Mouse (Mus musculus): ENCODE measurements around the gene Zkscan16. TPM values are rescaled to one million over a fixed set of nuclear protein-coding genes. Genes with fewer than 3 reads are reported as not detected.

Zkscan16 gene
- total RNA-seq, 2 experiments from 2014 or later: not detected

- ATAC-seq (replicated peaks; ENCODE audit: low FRiP score, poor library complexity, severe bottlenecking): no peak
These were observed 8.5 kb upstream of the Zkscan16 start for GRCm38 (mm10) chr4:58934746-58935476.

GRCm38 (mm10) chr4:58935846-58936245 is 7.6 kb upstream of the Zkscan16 start:
- no peak for ATAC-seq (replicated peaks; ENCODE audit: low FRiP score, poor library complexity, severe bottlenecking)

GRCm38 (mm10) chr4:58941638-58942037 is 1.8 kb upstream of the Zkscan16 start:
- ATAC-seq (replicated peaks; ENCODE audit: low FRiP score, poor library complexity, severe bottlenecking): no peak

GRCm38 (mm10) chr4:58942942-58943341 is 486 bp upstream of the Zkscan16 start:
- no peak for ATAC-seq (replicated peaks; ENCODE audit: low FRiP score, poor library complexity, severe bottlenecking)

GRCm38 (mm10) chr4:58944206-58944553 is 752 bp downstream of the Zkscan16 start:
- ATAC-seq (replicated peaks; ENCODE audit: low FRiP score, poor library complexity, severe bottlenecking): no peak

- ATAC-seq (replicated peaks; ENCODE audit: low FRiP score, poor library complexity, severe bottlenecking): no peak
These were observed 1.3 kb downstream of the Zkscan16 start for GRCm38 (mm10) chr4:58944695-58945094.

- ATAC-seq (replicated peaks; ENCODE audit: low FRiP score, poor library complexity, severe bottlenecking): no peak
These were observed 5.0 kb downstream of the Zkscan16 start for GRCm38 (mm10) chr4:58948391-58948790.

GRCm38 (mm10) chr4:58952630-58953029 is 9.2 kb downstream of the Zkscan16 start:
- no peak for ATAC-seq (replicated peaks; ENCODE audit: low FRiP score, poor library complexity, severe bottlenecking)

- no peak for ATAC-seq (replicated peaks; ENCODE audit: low FRiP score, poor library complexity, severe bottlenecking)
These were observed 18.3 kb downstream of the Zkscan16 start for GRCm38 (mm10) chr4:58961719-58962118.

- no peak for ATAC-seq (replicated peaks; ENCODE audit: low FRiP score, poor library complexity, severe bottlenecking)
These were observed 19.8 kb downstream of the Zkscan16 start for GRCm38 (mm10) chr4:58963271-58963670.

- no peak for ATAC-seq (replicated peaks; ENCODE audit: low FRiP score, poor library complexity, severe bottlenecking)
These were observed 21.7 kb downstream of the Zkscan16 start for GRCm38 (mm10) chr4:58965136-58965535.

GRCm38 (mm10) chr4:58970678-58971077 is 27.2 kb downstream of the Zkscan16 start:
- peak; percentile 92 for ATAC-seq (replicated peaks; ENCODE audit: low FRiP score, poor library complexity, severe bottlenecking)

GRCm38 (mm10) chr4:58975711-58976110 is 32.3 kb downstream of the Zkscan16 start:
- no peak for ATAC-seq (replicated peaks; ENCODE audit: low FRiP score, poor library complexity, severe bottlenecking)

GRCm38 (mm10) chr4:58981421-58981820 is 38.0 kb downstream of the Zkscan16 start:
- ATAC-seq (replicated peaks; ENCODE audit: low FRiP score, poor library complexity, severe bottlenecking): no peak

- no peak for ATAC-seq (replicated peaks; ENCODE audit: low FRiP score, poor library complexity, severe bottlenecking)
These were observed 39.4 kb downstream of the Zkscan16 start for GRCm38 (mm10) chr4:58982806-58983205.

GRCm38 (mm10) chr4:58985157-58985648 is 41.8 kb downstream of the Zkscan16 start:
- ATAC-seq (replicated peaks; ENCODE audit: low FRiP score, poor library complexity, severe bottlenecking): no peak

GRCm38 (mm10) chr4:58986540-58987190 is 43.2 kb downstream of the Zkscan16 start, which contains the start of gene Ptgr1:
Gene Ptgr1 (minus strand): TSS chr4:58987119.
- peak; percentile 72 for ATAC-seq (replicated peaks; ENCODE audit: low FRiP score, poor library complexity, severe bottlenecking)

GRCm38 (mm10) chr4:58989303-58989898 is 46.0 kb downstream of the Zkscan16 start:
- no peak for ATAC-seq (replicated peaks; ENCODE audit: low FRiP score, poor library complexity, severe bottlenecking)

GRCm38 (mm10) chr4:58990609-58991434 is 47.4 kb downstream of the Zkscan16 start:
- no peak for ATAC-seq (replicated peaks; ENCODE audit: low FRiP score, poor library complexity, severe bottlenecking)

GRCm38 (mm10) chr4:58992195-58992594 is 48.8 kb downstream of the Zkscan16 start:
- no peak for ATAC-seq (replicated peaks; ENCODE audit: low FRiP score, poor library complexity, severe bottlenecking)
